Mouse (Mus musculus) ES-E14 (cell line): ENCODE measurements around the gene Adssl1. TPM values are rescaled to one million over a fixed set of nuclear protein-coding genes. Genes with fewer than 3 reads are reported as not detected.

Experiments
- DNase-seq: peaks from one replicate; pipeline ENCODE4 v3.0.0-alpha.2; 2013; ENCODE audit warnings: low read depth, low spot score
- H3K27ac ChIP-seq: 2 replicates; pipeline ENCODE4 v1.5.1; 2012; ENCODE audit warnings: low read depth, mild to moderate bottlenecking, low read length, moderate library complexity, mixed read lengths; ENCODE audit not compliant: poor library complexity, insufficient read depth, severe bottlenecking
- H3K36me3 ChIP-seq: 2 replicates; pipeline ENCODE4 v1.6.1; 2012; ENCODE audit warnings: mild to moderate bottlenecking, low read length, moderate library complexity, mixed read lengths; ENCODE audit not compliant: control insufficient read depth, poor library complexity, insufficient read depth, severe bottlenecking
- H3K4me1 ChIP-seq, 2 experiments: fragments of 150-350 bp in 1 of 2; sonication (generic) in 1 of 2; 2 replicates each; pipeline ENCODE4 v1.6.1; 2012; ENCODE audit warnings: low read length in 2 of 2, mild to moderate bottlenecking in 1 of 2, mixed read lengths in 1 of 2; ENCODE audit not compliant: control insufficient read depth in 2 of 2, insufficient read depth in 2 of 2, poor library complexity in 1 of 2
- H3K4me3 ChIP-seq, 2 experiments: fragments of 150-350 bp in 1 of 2; sonication (generic) in 1 of 2; 2 replicates each; pipeline ENCODE4 v1.5.1; 2012; ENCODE audit warnings: low read length in 2 of 2, low read depth in 1 of 2, mild to moderate bottlenecking in 1 of 2, mixed read lengths in 1 of 2; ENCODE audit not compliant: insufficient read depth in 1 of 2, poor library complexity in 1 of 2, severe bottlenecking in 1 of 2
- H3K9ac ChIP-seq: 2 replicates; pipeline ENCODE4 v1.6.1; 2012; ENCODE audit warnings: low read depth, mild to moderate bottlenecking, low read length, mixed read lengths; ENCODE audit not compliant: poor library complexity, insufficient read depth, severe bottlenecking
- H3K9me3 ChIP-seq: fragments of 150-350 bp; sonication (generic); 2 replicates; pipeline ENCODE4 v1.6.1; 2012; ENCODE audit warnings: low read depth, mild to moderate bottlenecking, low read length; ENCODE audit not compliant: control insufficient read depth, insufficient read depth
- CHD2 ChIP-seq: IDR thresholded peaks from 2 replicates; pipeline ENCODE4 v1.6.1; 2014; ENCODE audit warnings: mild to moderate bottlenecking, low read depth, low read length, inconsistent platforms
- HCFC1 ChIP-seq: IDR thresholded peaks from 2 replicates; pipeline ENCODE4 v1.6.1; 2012; ENCODE audit warnings: low read length, inconsistent platforms, borderline replicate concordance; ENCODE audit not compliant: insufficient read depth
- MAFK ChIP-seq: IDR thresholded peaks from 2 replicates; pipeline ENCODE4 v1.6.1; 2014; ENCODE audit warnings: mild to moderate bottlenecking, low read depth, low read length, inconsistent platforms; ENCODE audit not compliant: insufficient read depth
- ZC3H11A ChIP-seq: IDR thresholded peaks from 2 replicates; pipeline ENCODE4 v1.6.1; 2012; ENCODE audit warnings: low read depth, mild to moderate bottlenecking, inconsistent platforms, low read length, borderline replicate concordance
- ZNF384 ChIP-seq: IDR thresholded peaks from 2 replicates; pipeline ENCODE4 v1.6.1; 2012; ENCODE audit warnings: low read depth, low read length, inconsistent platforms
- in situ Hi-C, 2 experiments: fragments of 600-800 bp; cut with MboI; formaldehyde crosslinking; loops; one replicate each; pipeline ENCODE4 v1.15.1; 2025; ENCODE audit warnings: low sequenced_read_pairs in 2 of 2, inconsistent platforms in 1 of 2; ENCODE audit not compliant: unreplicated experiment in 2 of 2
- total RNA-seq: library from RNA; depleted of rRNA; stranded (reverse); fragments of 300-350 nt; gene quantifications from 2 replicates; pipeline ENCODE4 v1.2.3, GENCODE M21; 2012

Adssl1 gene
- total RNA-seq, 1 experiment, result 2.4 TPM

- peak overlapping the region; percentile 59; the same call in 1 of the 2 replicates for H3K9ac ChIP-seq
- DNase-seq, result peak; percentile 82
- H3K36me3 ChIP-seq, result no peaks in the 10 kb centered on the region
- H3K4me3 ChIP-seq, result peak overlapping the region in 1 of 2 experiments; percentile 8; a peak in 2 of 4 replicates
- TF ChIP-seq HCFC1 (no peak), CHD2 (no peak), ZC3H11A (no peak), ZNF384 (no peak), MAFK (no peak)
- H3K27ac ChIP-seq, result no peak overlapping the region
- no peaks in the 10 kb centered on the region for H3K9me3 ChIP-seq
- in situ Hi-C loops, result no loop called here
- H3K4me1 ChIP-seq, result peaks cover 0 to 22% of the 10 kb centered on the region in 2 experiments; a peak in 2 of 4 replicates
Observed at GRCm38 (mm10) chr12:112628928-112629721, 9.3 kb downstream of the Adssl1 start.

DNA sequence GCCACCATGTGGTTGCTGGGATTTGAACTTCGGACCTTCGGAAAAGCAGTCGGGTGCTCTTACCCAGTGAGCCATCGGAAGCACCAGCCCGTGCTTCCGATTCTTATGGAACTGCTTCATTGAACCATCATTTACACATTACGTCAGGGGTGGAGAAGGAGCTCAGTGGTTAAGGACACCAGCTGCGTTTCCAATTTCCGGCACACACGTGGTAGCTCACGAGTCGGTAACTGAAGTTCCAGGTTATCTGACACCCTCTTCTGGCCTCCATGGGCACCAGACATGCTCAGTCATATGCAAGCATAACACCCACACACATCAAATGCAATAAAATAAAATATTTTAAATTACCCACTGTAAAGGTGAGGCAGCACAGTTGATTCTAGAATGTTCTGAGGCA lies 10.2 kb downstream of the Adssl1 start:
- Histone ChIP-seq H3K9me3 (no peaks in the 10 kb centered on the region), H3K9ac (no peak overlapping the region), H3K4me1 (peaks cover 0 to 24% of the 10 kb centered on the region in 2 experiments; a peak in 2 of 4 replicates), H3K36me3 (no peaks in the 10 kb centered on the region), H3K4me3 (no peak overlapping the region), H3K27ac (no peak overlapping the region)
- TF ChIP-seq MAFK (no peak), ZNF384 (no peak), CHD2 (no peak), ZC3H11A (no peak), HCFC1 (no peak)
- in situ Hi-C loops, result no loop called here
- DNase-seq, result no peak

DNA sequence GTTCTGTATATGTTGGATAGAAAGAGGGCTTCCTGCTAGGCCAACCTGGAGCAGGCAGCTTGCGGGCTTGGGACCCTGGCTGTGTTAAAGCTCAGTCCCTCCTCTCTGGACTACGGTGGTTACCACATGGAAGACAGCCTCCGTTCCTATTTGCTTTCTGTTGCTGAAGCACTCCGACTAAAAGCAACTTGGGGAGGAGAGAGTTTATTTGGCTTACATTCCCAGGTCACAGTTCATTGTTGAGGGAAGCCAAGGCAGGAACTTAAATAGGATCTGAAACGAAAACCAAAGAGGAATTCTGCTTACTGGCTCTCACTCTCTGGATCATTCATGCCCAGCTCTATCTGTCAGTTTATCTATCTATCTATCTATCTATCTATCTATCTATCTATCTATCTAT lies 11.0 kb downstream of the Adssl1 start:
- Histone ChIP-seq H3K4me1 (peaks cover 0 to 24% of the 10 kb centered on the region in 2 experiments; a peak in 2 of 4 replicates), H3K4me3 (no peak overlapping the region), H3K27ac (no peak overlapping the region), H3K9me3 (no peaks in the 10 kb centered on the region), H3K9ac (no peak overlapping the region), H3K36me3 (no peaks in the 10 kb centered on the region)
- in situ Hi-C loops, result no loop called here
- DNase-seq, result no peak
- no peak for TF ChIP-seq MAFK
- TF ChIP-seq ZNF384, result no peak
- no peak for TF ChIP-seq HCFC1
- no peak for TF ChIP-seq CHD2
- TF ChIP-seq ZC3H11A, result no peak

GRCm38 (mm10) chr12:112631472-112631871 lies 11.6 kb downstream of the Adssl1 start:
- Histone ChIP-seq H3K4me1 (peaks cover 0 to 22% of the 10 kb centered on the region in 2 experiments; a peak in 2 of 4 replicates), H3K9ac (no peak overlapping the region), H3K9me3 (no peaks in the 10 kb centered on the region), H3K36me3 (no peaks in the 10 kb centered on the region), H3K27ac (no peak overlapping the region), H3K4me3 (no peak overlapping the region)
- in situ Hi-C loops, result no loop called here
- TF ChIP-seq CHD2, result no peak
- TF ChIP-seq HCFC1, result no peak
- TF ChIP-seq ZC3H11A, result no peak
- TF ChIP-seq ZNF384, result no peak
- TF ChIP-seq MAFK, result no peak
- no peak for DNase-seq
